Mouse (Mus musculus): ENCODE measurements around the gene Mkrn2os.

DNA sequence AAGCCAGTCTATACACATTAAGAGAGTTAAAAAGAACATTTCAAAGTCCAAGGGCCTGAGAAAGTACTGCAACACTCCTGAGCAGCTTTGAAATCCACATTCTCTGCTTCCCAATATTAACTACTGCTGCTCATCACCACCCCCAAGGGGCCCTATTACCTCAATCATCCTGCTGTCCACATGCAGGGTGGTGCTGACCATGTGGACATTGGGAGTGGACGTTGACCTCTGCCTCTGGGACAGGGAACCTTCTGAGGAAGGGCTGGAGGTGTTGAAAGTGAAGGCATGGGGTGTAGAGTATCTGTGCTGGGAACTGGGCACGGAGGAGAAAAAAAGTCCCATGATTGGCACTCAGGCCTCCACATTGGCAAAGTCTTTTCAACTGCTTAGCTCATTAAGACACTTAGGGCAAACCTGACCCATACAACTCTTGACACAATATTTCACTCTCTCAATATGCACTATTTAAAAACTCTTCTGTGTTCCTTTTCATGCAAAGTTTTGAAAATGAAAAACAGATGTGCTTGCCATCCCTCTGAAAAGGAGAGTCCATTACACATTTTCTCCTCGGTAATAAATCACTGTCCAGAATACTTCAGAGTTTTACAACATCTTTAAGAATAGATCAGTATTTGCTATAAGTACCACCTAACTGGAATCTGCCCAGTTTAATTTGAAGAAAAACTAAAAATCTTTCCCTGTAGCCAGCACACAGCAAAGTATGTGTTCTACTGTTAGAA lies 38.9 kb upstream of the Mkrn2os start:
- TF ChIP-seq CTCF (IDR thresholded peaks at IDR 0.05; ENCODE audit: insufficient read depth, low read depth, low read length) (no peak), POLR2A (IDR thresholded peaks at IDR 0.05; ENCODE audit: insufficient read depth, low read depth, low read length) (no peak)
